Mouse (Mus musculus) olfactory bulb, adult 2 months (tissue): Measurements from ENCODE around the gene Fkbp6.

Experiments
- CTCF ChIP-seq: fragments of 200-500 bp; IDR thresholded peaks from 2 replicates; pipeline ENCODE4 v1.5.1; 2012; ENCODE audit warnings: low read depth, mild to moderate bottlenecking, low read length, moderate library complexity; ENCODE audit not compliant: insufficient read depth
- POLR2A ChIP-seq: fragments of 200-500 bp; IDR thresholded peaks from 2 replicates; pipeline ENCODE4 v1.6.1; 2012; ENCODE audit warnings: mild to moderate bottlenecking, low read depth, low read length, moderate library complexity; ENCODE audit not compliant: insufficient read depth

GRCm38 (mm10) chr5:135264548-135264947 is 85.3 kb downstream of the Fkbp6 start:
- TF ChIP-seq POLR2A: no peak
- TF ChIP-seq CTCF: no peak
